Mouse (Mus musculus) hindbrain, embryonic 11.5 days (tissue): ENCODE measurements around the gene Cdon. TPM values are rescaled to one million over a fixed set of nuclear protein-coding genes. Genes with fewer than 3 reads are reported as not detected.

Experiments
- ATAC-seq: fragments of 200-750 bp; cut with Nextera tagmentation; 2 replicates; pipeline ENCODE4 v1.8.0; 2017; ENCODE audit warnings: mild to moderate bottlenecking, moderate TSS enrichment, moderate library complexity; ENCODE audit not compliant: low FRiP score
- DNase-seq: peaks from one replicate; pipeline ENCODE4 v3.0.0-alpha.2; 2015; ENCODE audit warnings: low spot score
- H3K27ac ChIP-seq: fragments of 300-500 bp; sonication (generic); 2 replicates; pipeline ENCODE4 v1.5.1; 2014; ENCODE audit warnings: mild to moderate bottlenecking, low read depth, low read length
- H3K27me3 ChIP-seq: fragments of 300-500 bp; sonication (generic); 2 replicates; pipeline ENCODE4 v1.6.1; 2014; ENCODE audit warnings: mild to moderate bottlenecking, low read length, moderate library complexity, mixed read lengths; ENCODE audit not compliant: control insufficient read depth, insufficient read depth
- H3K36me3 ChIP-seq: fragments of 300-500 bp; sonication (generic); 2 replicates; pipeline ENCODE4 v1.6.1; 2014; ENCODE audit warnings: mild to moderate bottlenecking, low read length, moderate library complexity, mixed read lengths; ENCODE audit not compliant: control insufficient read depth, insufficient read depth
- H3K4me1 ChIP-seq: fragments of 300-500 bp; sonication (generic); replicated peaks from 2 replicates; pipeline ENCODE4 v1.6.1; 2014; ENCODE audit warnings: low read length, mixed read lengths; ENCODE audit not compliant: control insufficient read depth, insufficient read depth
- H3K4me2 ChIP-seq: fragments of 300-500 bp; sonication (generic); replicated peaks from 2 replicates; pipeline ENCODE4 v1.6.1; 2014; ENCODE audit warnings: mild to moderate bottlenecking, low read depth, low read length
- H3K4me3 ChIP-seq: fragments of 300-500 bp; sonication (generic); 2 replicates; pipeline ENCODE4 v1.5.1; 2014; ENCODE audit warnings: low read depth, low read length
- H3K9ac ChIP-seq: fragments of 300-500 bp; sonication (generic); 2 replicates; pipeline ENCODE4 v1.6.1; 2014; ENCODE audit warnings: low read depth, low read length
- H3K9me3 ChIP-seq: fragments of 300-500 bp; sonication (generic); 2 replicates; pipeline ENCODE4 v1.6.1; 2016; ENCODE audit warnings: low read length; ENCODE audit not compliant: control insufficient read depth
- whole genome bisulfite sequencing: fragments of 180-500 bp; shearing (Covaris S2); extraction: QIAGEN DNeasy Blood & Tissue Kit; methylation state at CpG from one replicate; pipeline ENCODE4 v1.1.7; 2014; 5-methylcytosine and 5-hydroxymethylcytosine counted together
- polyA plus RNA-seq: library from polyadenylated mRNA; unstranded; fragments of >200 nt; fragmentation: Nextera tagmentation; extraction: Ambion mirVana; gene quantifications from 2 replicates; pipeline ENCODE4 v1.2.1, GENCODE M21; 2014

The Cdon gene
- polyA plus RNA-seq, 1 experiment from 2014 or later: 21.9 TPM

DNA sequence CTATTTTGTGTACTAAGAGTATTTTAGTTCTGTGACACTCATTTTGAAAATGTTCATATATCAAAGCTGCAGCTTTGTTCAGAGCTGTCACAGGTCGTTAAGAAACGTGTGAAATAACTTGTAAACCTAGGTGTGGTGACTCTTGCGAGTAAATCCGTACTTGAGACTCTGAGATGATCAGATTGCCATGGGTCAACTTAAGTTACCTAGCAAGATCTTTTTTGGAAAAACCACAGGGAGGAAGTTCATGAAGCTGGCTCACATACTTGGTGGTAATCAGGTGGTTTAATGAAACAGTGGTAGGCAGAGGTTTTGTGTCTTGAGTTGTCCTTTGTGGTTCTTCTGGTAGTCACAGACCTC is 72.8 kb downstream of the Cdon start:
- H3K27ac ChIP-seq: no peak overlapping the region

DNA sequence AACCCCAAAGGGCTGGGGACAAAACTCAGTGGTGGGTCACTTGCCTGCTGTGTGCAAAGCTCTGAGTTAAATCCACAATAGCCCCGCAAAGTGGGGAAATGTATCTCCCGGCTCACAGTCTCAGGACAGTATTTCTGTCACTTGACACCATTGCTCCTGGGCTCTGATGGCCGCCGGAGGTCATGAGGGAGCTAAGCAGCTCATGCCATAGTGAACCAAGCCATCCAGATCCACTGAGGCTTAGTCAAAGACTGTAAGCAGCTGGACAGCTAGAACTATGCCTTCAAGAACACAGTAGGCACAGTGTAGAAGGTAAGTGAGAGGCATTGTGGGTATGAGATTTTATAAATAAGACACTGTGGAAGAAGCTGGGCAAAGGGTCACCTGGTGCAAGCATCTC is 74.0 kb downstream of the Cdon start:
- no peak for ATAC-seq
- 0 out of 2 replicates have a peak, but pooled peaks cover 2% of the 10 kb centered on the region for H3K36me3 ChIP-seq
- 56% methylated on average over 4 of the region's 4 CpGs for WGBS

More for the DNA sequence above, 72.8 kb downstream of the Cdon start:
- WGBS: 74% methylated on average over 4 of the region's 4 CpGs
- H3K4me3 ChIP-seq: no peak overlapping the region
- no peak overlapping the region for H3K4me2 ChIP-seq
- 0 out of 2 replicates have a peak, but pooled peaks cover 2% of the 10 kb centered on the region for H3K36me3 ChIP-seq
- no peaks in the 10 kb centered on the region for H3K27me3 ChIP-seq
- ATAC-seq: no peak
- H3K9me3 ChIP-seq: no peaks in the 10 kb centered on the region
- DNase-seq: no peak
- no peaks in the 10 kb centered on the region for H3K4me1 ChIP-seq
- no peak overlapping the region for H3K9ac ChIP-seq

DNA sequence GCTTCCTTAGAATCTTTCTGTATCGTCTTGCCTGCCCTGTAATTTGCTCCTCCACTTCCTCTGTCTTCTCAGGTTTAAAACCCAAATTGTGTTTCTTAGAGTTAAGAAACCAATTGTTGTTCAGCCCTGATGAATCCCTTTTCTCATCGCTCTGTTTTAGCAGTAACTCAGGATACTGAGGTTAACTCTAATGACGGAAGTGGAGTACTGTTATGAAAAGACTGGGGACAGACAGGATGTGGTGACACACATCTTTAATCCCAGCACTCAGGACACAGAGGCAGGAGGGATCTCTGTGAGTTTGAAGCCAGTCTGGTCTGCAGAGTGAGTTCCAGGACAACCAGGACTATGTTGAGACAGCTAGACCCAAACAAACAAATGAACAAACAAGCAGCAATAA is 74.5 kb downstream of the Cdon start:
- Histone ChIP-seq H3K9me3 (no peaks in the 10 kb centered on the region), H3K4me3 (no peak overlapping the region), H3K27me3 (no peaks in the 10 kb centered on the region), H3K36me3 (0 out of 2 replicates have a peak, but pooled peaks cover 2% of the 10 kb centered on the region), H3K9ac (no peak overlapping the region), H3K27ac (no peak overlapping the region), H3K4me1 (no peaks in the 10 kb centered on the region), H3K4me2 (no peak overlapping the region)
- DNase-seq (no peak), ATAC-seq (no peak)
- WGBS: 78% methylated on average over 3 of the region's 3 CpGs

More for the DNA sequence above, 74.0 kb downstream of the Cdon start:
- no peak overlapping the region for H3K4me3 ChIP-seq
- H3K27ac ChIP-seq: no peak overlapping the region
- no peak for DNase-seq
- no peaks in the 10 kb centered on the region for H3K4me1 ChIP-seq
- H3K9ac ChIP-seq: no peak overlapping the region
- H3K9me3 ChIP-seq: no peaks in the 10 kb centered on the region
- no peak overlapping the region for H3K4me2 ChIP-seq
- H3K27me3 ChIP-seq: no peaks in the 10 kb centered on the region

DNA sequence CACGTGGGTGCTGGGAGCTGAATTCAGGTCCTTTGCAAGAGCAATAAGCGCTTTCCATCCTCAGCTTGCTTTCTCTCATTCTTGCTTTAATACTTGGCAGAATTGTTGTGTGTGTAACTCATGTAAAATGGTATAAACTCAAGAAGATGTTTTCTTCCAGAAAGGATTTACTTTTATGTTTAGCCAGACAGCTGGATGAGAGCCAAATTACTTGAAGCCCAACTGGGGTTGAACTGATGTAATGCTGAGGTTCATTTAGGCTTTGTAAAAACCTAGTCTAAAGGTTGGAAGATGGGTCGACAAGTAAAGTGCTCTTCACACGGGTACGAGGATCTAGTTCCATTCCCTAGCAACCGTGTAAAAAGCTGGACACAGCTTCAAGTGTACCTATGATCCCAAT is 79.0 kb downstream of the Cdon start:
- Histone ChIP-seq H3K27ac (no peak overlapping the region), H3K9me3 (no peaks in the 10 kb centered on the region), H3K4me2 (no peak overlapping the region), H3K4me3 (no peak overlapping the region), H3K9ac (no peak overlapping the region), H3K27me3 (no peaks in the 10 kb centered on the region), H3K36me3 (0 out of 2 replicates have a peak, but pooled peaks cover 2% of the 10 kb centered on the region), H3K4me1 (no peaks in the 10 kb centered on the region)
- WGBS: 86% methylated on average over 6 of the region's 6 CpGs
- ATAC-seq: no peak
- no peak for DNase-seq

DNA sequence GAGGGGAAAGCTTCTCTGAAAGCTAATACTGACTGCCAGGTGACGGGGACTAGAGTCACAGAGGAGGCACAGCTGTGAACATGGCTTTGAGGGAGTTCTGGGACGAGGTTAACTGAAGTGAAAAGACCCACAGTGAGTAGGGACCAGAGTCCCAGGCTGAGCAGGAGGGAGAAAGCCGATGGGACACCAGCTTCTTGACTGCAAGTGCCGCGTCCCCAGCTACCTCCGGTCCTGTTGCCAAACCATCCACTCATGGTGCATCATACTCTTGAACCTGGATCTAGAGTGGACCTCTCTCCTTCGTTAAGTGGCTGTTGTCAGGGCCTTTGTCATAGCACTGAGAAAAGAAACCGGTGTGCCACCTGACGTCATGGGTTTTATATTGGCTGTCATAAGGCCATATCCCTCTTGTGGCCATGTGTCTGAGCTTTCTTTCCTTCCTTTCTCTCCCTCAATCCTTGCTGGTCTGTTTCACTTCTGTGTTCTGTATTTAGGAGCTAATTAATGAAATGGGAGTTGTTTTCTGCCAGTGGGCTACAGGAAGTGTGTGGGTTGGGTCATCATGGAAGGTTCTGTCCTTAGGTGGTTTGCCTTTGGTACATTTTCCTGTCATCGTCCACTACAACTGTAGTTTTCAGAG is 81.6 kb downstream of the Cdon start:
- H3K9ac ChIP-seq: no peak overlapping the region
- no peak for ATAC-seq
- H3K27ac ChIP-seq: no peak overlapping the region
- H3K4me2 ChIP-seq: no peak overlapping the region
- H3K36me3 ChIP-seq: 0 out of 2 replicates have a peak, but pooled peaks cover 2% of the 10 kb centered on the region
- no peak overlapping the region for H3K4me3 ChIP-seq
- no peak for DNase-seq
- no peaks in the 10 kb centered on the region for H3K27me3 ChIP-seq
- H3K4me1 ChIP-seq: no peaks in the 10 kb centered on the region
- no peaks in the 10 kb centered on the region for H3K9me3 ChIP-seq
- WGBS: 90% methylated on average over 10 of the region's 10 CpGs

DNA sequence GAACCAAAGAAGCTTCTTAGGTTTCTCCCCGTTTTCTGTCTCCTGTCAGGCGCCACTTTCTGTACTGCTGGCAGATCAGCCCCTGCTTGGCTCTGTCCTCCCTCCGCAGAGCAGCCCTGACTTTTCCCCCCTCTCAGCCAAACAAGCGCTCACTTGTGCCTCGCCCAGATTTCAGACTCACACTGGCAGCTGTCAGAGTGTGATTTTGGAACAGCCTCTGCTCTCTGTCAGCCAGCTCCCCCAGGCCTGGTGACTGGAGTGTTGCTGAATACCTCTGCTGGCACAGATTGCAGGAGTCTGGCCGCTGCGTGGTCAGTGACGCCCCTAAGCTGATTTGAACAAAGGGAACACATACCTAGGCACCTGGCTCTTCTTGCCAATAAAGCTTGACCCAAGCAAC is 87.3 kb downstream of the Cdon start:
- DNase-seq (no peak), ATAC-seq (no peak)
- H3K9me3 ChIP-seq: no peaks in the 10 kb centered on the region
- WGBS: 65% methylated on average over 8 of the region's 8 CpGs
- H3K36me3 ChIP-seq: no peaks in the 10 kb centered on the region
- H3K9ac ChIP-seq: no peak overlapping the region
- H3K4me2 ChIP-seq: no peak overlapping the region
- H3K4me3 ChIP-seq: no peak overlapping the region
- H3K27me3 ChIP-seq: no peaks in the 10 kb centered on the region
- no peak overlapping the region for H3K27ac ChIP-seq
- no peaks in the 10 kb centered on the region for H3K4me1 ChIP-seq

DNA sequence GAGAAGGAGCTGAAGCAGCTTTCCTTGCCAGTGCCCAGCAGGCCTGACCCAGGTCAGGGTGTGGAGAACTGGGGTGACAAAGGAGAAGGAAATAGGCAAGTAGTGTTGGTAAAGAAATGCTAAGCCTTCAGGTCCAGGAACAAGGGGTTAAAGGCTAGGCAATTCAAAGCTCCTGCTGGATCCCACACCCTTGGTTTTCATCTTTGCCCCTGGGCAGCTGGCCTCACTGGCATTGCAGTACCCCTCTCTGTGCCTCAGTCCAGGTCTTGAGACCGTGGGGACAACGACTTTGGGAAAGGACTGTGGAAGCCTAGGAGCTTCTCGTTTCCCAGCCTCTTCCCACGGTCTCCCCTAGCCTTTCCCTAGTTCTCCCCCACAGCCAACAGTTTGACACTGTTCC is 93.0 kb downstream of the Cdon start:
- DNase-seq (no peak), ATAC-seq (no peak)
- H3K27ac ChIP-seq: no peak overlapping the region
- H3K9ac ChIP-seq: no peak overlapping the region
- 86% methylated on average over 4 of the region's 4 CpGs for WGBS
- H3K27me3 ChIP-seq: no peaks in the 10 kb centered on the region
- no peaks in the 10 kb centered on the region for H3K36me3 ChIP-seq
- no peak overlapping the region for H3K4me2 ChIP-seq
- H3K4me3 ChIP-seq: no peak overlapping the region
- H3K9me3 ChIP-seq: no peaks in the 10 kb centered on the region
- no peaks in the 10 kb centered on the region for H3K4me1 ChIP-seq

DNA sequence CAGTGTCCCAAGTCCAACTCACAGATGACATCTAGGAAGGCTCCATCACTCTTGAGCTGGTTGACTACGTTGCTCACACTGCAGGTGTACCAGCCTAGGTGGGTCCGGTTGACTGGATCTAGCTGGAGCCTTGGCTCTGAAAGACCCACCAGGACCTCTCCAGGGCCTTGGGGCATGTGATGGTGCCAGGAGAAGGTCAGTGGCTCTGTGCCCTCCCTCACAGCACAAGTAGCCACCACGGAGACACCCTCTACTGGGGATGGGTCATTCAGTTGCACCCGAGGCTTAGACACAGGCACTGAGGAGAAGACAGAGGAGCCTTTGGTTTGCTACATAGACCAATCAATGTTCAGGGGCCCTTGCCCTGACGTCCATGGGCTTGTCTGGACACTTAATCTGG is 95.3 kb downstream of the Cdon start:
- Histone ChIP-seq H3K36me3 (no peaks in the 10 kb centered on the region), H3K9me3 (no peaks in the 10 kb centered on the region), H3K9ac (no peak overlapping the region), H3K4me3 (no peak overlapping the region), H3K4me1 (no peaks in the 10 kb centered on the region), H3K4me2 (no peak overlapping the region), H3K27me3 (no peaks in the 10 kb centered on the region), H3K27ac (no peak overlapping the region)
- ATAC-seq (no peak), DNase-seq (no peak)
- 92% methylated on average over 5 of the region's 5 CpGs for WGBS

DNA sequence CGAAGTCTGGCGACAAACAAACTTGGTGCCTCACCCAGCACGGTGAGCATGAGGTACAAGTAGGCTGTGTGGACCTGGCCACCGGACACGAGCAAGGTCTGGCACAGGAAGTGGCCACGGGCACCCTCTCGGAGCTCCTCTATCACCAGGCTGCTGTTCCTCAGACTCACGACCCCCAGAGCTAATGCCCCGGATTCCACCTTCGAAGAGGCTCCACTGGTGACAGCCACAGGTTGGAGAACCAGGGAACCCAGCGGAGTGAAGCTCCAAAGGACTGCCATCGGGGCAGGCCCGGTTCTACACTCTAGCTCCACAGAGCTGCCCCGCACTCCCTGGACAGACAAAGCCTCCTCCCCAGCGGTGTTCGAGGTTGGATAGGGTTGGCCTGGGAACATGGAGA is 95.8 kb downstream of the Cdon start:
- whole genome bisulfite sequencing: 97% methylated on average over 15 of the region's 16 CpGs
- Histone ChIP-seq H3K27me3 (no peaks in the 10 kb centered on the region), H3K27ac (no peak overlapping the region), H3K9me3 (no peaks in the 10 kb centered on the region), H3K9ac (no peak overlapping the region), H3K4me3 (no peak overlapping the region), H3K4me1 (no peaks in the 10 kb centered on the region), H3K4me2 (no peak overlapping the region), H3K36me3 (no peaks in the 10 kb centered on the region)
- ATAC-seq: no peak
- no peak for DNase-seq
